Mouse (Mus musculus) neural tube, embryonic 14.5 days (tissue): Measurements from ENCODE around the gene Xpo4. TPM values are rescaled to one million over a fixed set of nuclear protein-coding genes. Genes with fewer than 3 reads are reported as not detected.
A peak's percentile ranks its signal among the peaks of the same experiment; 100 is the strongest.

Source experiments
- ATAC-seq: fragments of 200-750 bp; cut with Nextera tagmentation; 2 replicates; pipeline ENCODE4 v1.8.0; 2017; ENCODE audit warnings: low read depth, mild to moderate bottlenecking, moderate TSS enrichment, moderate library complexity
- H3K27ac ChIP-seq: fragments of 300-500 bp; sonication (generic); 2 replicates; pipeline ENCODE4 v1.5.1; 2014; ENCODE audit warnings: low read depth, mild to moderate bottlenecking, control low read depth, low read length, moderate library complexity, mixed read lengths
- H3K27me3 ChIP-seq: fragments of 300-500 bp; sonication (generic); 2 replicates; pipeline ENCODE4 v1.6.1; 2014; ENCODE audit warnings: low read length; ENCODE audit not compliant: control insufficient read depth, insufficient read depth
- H3K36me3 ChIP-seq: fragments of 300-500 bp; sonication (generic); 2 replicates; pipeline ENCODE4 v1.6.1; 2014; ENCODE audit warnings: low read length, mixed read lengths; ENCODE audit not compliant: control insufficient read depth, insufficient read depth
- H3K4me1 ChIP-seq: fragments of 300-500 bp; sonication (generic); 2 replicates; pipeline ENCODE4 v1.6.1; 2014; ENCODE audit warnings: low read length; ENCODE audit not compliant: control insufficient read depth, insufficient read depth
- H3K4me2 ChIP-seq: fragments of 300-500 bp; sonication (generic); 2 replicates; pipeline ENCODE4 v1.6.1; 2014; ENCODE audit warnings: mild to moderate bottlenecking, low read depth, low read length, control low read depth
- H3K4me3 ChIP-seq: fragments of 300-500 bp; sonication (generic); 2 replicates; pipeline ENCODE4 v1.5.1; 2014; ENCODE audit warnings: low read depth, low read length, control low read depth, mixed read lengths
- H3K9ac ChIP-seq: fragments of 300-500 bp; sonication (generic); replicated peaks from 2 replicates; pipeline ENCODE4 v1.6.1; 2014; ENCODE audit warnings: low read depth, mild to moderate bottlenecking, control low read depth, low read length, mixed read lengths
- H3K9me3 ChIP-seq: fragments of 300-500 bp; sonication (generic); 2 replicates; pipeline ENCODE4 v1.6.1; 2016; ENCODE audit warnings: low read length; ENCODE audit not compliant: control insufficient read depth
- WGBS: fragments of 180-500 bp; shearing (Covaris S2); extraction: QIAGEN DNeasy Blood & Tissue Kit; methylation state at CpG from one replicate; pipeline ENCODE4 v1.1.7; 2014; 5-methylcytosine and 5-hydroxymethylcytosine counted together
- polyA plus RNA-seq: library from polyadenylated mRNA; unstranded; fragments of >200 nt; fragmentation: Nextera tagmentation; extraction: Ambion mirVana; gene quantifications from 2 replicates; pipeline ENCODE4 v1.2.1, GENCODE M21; 2014

The Xpo4 gene
- polyA plus RNA-seq, 1 experiment from 2014 or later = 18.0 TPM

DNA sequence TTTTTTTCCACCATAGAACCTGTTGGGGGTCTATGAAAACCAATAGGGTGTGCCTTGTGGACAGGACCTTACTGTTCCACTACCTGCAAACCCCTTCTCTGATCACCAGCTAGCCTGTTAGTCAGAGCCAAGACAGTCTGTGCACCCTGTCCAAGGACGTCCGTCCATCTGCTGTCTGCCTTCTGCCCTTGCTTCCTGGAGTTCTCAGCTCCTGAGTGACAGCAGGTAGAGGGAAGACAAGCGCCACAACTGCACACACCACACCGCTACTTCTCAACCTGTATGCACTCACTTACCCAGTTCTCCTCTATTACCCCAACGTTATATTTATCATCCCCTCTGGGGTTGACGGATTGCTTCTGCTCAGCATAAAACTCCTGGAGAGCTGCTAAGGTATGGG, 99.6 kb downstream of the Xpo4 start:
- Histone ChIP-seq H3K4me2 (no peak overlapping the region), H3K36me3 (no peaks in the 10 kb centered on the region), H3K4me1 (no peaks in the 10 kb centered on the region), H3K9ac (no peak overlapping the region), H3K27me3 (no peaks in the 10 kb centered on the region), H3K9me3 (no peaks in the 10 kb centered on the region), H3K27ac (no peak overlapping the region), H3K4me3 (no peak overlapping the region)
- WGBS = 93% methylated on average over 6 of the region's 6 CpGs
- ATAC-seq = no peak

DNA sequence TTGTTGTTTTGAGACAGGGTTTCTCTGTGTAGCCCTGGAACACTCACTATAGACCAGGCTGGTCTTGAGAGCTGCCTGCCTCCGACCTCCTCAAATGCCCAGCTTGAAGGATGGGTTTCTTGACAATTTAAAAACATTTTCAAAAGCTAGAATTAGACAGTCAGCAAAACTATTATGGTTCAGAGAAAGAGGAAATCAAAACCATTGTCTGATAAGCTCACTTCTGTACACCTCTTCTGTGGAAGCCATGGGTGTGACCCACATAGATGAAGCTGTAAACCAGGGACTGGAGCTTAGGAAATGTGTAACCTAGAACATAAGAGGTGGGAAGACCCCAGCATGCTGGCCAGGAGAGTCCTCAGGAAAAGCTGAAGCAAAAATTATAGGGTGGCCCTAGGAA, 108.3 kb downstream of the Xpo4 start:
- Histone ChIP-seq H3K27ac (no peak overlapping the region), H3K4me2 (no peak overlapping the region), H3K4me1 (no peaks in the 10 kb centered on the region), H3K27me3 (no peaks in the 10 kb centered on the region), H3K9me3 (no peaks in the 10 kb centered on the region), H3K4me3 (no peak overlapping the region), H3K9ac (no peak overlapping the region), H3K36me3 (no peaks in the 10 kb centered on the region)
- ATAC-seq = no peak
- 92% methylated on average over 1 of the region's 1 CpGs for WGBS

DNA sequence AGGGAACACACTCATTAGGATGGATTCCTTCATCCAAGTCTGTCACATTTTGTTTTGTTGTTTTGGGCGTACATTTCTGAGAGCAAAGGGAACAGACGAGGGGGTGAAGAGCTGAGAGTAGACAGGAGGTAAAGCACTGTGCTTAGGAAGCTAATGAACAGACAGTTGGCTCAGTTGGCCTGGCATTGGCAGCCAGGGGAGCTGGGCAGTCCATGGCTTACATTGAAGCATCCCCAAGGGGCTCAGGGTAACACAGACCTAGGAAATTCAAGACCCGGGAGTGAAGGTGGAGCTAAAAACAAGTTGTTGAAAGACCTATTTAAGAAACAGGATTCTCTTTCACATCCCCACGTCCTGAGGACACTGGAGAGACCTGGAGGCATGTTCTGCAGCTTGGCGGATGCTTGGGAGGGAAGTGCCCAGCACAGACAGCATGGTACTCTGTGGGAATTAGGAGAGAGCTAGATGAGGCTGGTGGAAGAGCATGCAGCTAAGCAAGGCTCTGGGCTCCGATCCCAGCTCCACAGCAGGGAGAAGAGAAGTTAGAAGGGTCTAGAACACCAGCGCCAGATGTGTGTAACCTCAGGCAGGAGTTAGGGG, 109.7 kb downstream of the Xpo4 start:
- Histone ChIP-seq H3K9me3 (no peaks in the 10 kb centered on the region), H3K36me3 (no peaks in the 10 kb centered on the region), H3K27me3 (no peaks in the 10 kb centered on the region), H3K4me3 (no peak overlapping the region), H3K4me2 (no peak overlapping the region), H3K27ac (no peak overlapping the region), H3K9ac (no peak overlapping the region), H3K4me1 (no peaks in the 10 kb centered on the region)
- ATAC-seq = no peak
- WGBS = 92% methylated on average over 7 of the region's 7 CpGs

DNA sequence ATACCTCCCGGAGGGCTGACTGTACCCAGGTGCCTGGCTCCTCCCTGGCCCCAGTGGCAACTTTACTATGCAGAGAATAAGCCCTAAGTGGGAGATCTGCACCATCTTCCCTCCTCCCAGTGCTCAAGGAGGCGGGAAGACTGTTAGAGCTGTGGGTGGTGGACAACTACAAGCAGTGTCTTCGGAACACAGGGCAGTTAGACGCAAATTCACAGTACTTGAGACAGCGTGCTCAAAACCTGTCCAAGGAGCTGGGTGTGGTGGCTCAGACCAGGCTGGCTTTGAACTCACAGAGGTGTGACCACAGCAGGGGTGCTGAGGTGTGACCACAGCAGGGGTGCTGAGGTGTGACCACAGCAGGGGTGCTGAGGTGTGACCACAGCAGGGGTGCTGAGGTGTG, 110.8 kb downstream of the Xpo4 start:
- H3K4me2 ChIP-seq = no peak overlapping the region
- no peaks in the 10 kb centered on the region for H3K4me1 ChIP-seq
- WGBS = 97% methylated on average over 5 of the region's 5 CpGs
- H3K27ac ChIP-seq = no peak overlapping the region
- no peaks in the 10 kb centered on the region for H3K9me3 ChIP-seq
- no peak overlapping the region for H3K9ac ChIP-seq
- no peaks in the 10 kb centered on the region for H3K36me3 ChIP-seq
- H3K4me3 ChIP-seq = no peak overlapping the region
- no peaks in the 10 kb centered on the region for H3K27me3 ChIP-seq
- no peak for ATAC-seq

DNA sequence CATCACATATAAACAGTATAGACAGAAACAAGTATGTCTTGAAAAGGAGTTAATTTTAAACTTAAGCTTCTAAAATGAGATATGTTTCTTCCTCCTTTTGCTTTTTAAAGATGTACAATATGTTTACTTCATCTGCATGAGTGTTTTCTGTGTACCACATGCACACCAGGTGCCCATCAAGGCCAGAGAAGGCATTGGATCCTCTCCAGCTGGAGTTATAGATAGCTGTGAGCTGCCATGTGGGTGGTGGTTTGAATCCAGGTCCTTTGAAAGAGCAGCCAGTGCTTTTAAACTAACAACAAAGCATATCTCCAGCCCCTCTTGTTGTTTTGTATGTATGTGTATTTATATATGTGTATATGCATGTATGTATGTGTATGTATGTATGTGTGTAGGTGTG, 112.3 kb downstream of the Xpo4 start:
- Histone ChIP-seq H3K9me3 (no peaks in the 10 kb centered on the region), H3K27ac (no peak overlapping the region), H3K4me1 (no peaks in the 10 kb centered on the region), H3K36me3 (peaks cover 3% of the 10 kb centered on the region; the same call in 1 of the 2 replicates), H3K4me3 (no peak overlapping the region), H3K9ac (no peak overlapping the region), H3K4me2 (no peak overlapping the region), H3K27me3 (no peaks in the 10 kb centered on the region)
- ATAC-seq = no peak

DNA sequence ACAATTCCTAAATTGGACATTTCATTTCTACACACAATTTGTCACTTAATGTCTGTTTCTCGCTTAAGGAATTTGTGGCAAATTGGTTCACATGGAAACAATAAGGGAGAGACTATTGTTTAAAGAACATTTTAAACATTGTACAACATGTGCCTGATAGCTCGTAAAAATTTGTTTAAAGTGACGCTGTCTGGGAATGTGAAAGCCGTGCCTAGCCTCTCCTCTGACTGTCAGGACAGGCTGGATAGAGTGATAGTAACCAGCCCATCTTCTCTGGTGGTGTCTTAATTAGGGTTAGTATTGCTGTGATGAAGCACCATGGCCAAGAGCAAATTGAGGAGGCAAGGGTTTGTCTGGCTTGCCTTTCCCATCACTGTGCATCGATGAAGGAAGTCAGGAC, 118.2 kb downstream of the Xpo4 start:
- Histone ChIP-seq H3K9ac (no peak overlapping the region), H3K27me3 (no peaks in the 10 kb centered on the region), H3K4me2 (no peak overlapping the region), H3K36me3 (peaks cover 3% of the 10 kb centered on the region; the same call in 1 of the 2 replicates), H3K4me1 (no peaks in the 10 kb centered on the region), H3K27ac (no peak overlapping the region), H3K9me3 (no peaks in the 10 kb centered on the region), H3K4me3 (no peak overlapping the region)
- no peak for ATAC-seq
- 83% methylated on average over 5 of the region's 5 CpGs for WGBS

DNA sequence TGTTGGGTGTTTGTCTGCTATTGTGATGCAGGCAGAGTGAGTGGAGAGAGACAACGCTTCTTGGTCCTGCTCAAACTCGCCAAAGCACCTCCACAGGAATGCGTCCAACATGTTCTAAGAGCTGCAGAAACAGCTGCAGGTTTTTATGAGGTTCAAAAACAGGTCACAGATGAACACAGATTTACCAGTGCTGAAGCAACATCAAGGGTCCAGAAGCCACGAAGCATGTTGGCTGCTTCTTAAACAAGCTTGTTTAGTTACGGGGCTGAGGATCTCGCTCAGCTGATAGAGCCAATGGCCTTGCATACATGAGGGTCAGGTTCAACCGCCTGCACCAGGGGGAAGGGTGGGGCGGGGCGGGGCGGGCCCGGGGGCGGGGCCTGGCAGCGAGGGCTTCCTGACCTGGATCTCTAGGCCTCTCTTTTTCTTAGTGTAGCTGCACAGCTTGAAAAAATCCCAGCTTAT, 118.6 kb downstream of the Xpo4 start:
- Histone ChIP-seq H3K9me3 (no peaks in the 10 kb centered on the region), H3K36me3 (peaks cover 3% of the 10 kb centered on the region; the same call in 1 of the 2 replicates), H3K4me2 (no peak overlapping the region), H3K4me3 (no peak overlapping the region), H3K27me3 (no peaks in the 10 kb centered on the region), H3K4me1 (no peaks in the 10 kb centered on the region), H3K27ac (no peak overlapping the region), H3K9ac (no peak overlapping the region)
- ATAC-seq = no peak
- 31% methylated on average over 13 of the region's 13 CpGs for WGBS

DNA sequence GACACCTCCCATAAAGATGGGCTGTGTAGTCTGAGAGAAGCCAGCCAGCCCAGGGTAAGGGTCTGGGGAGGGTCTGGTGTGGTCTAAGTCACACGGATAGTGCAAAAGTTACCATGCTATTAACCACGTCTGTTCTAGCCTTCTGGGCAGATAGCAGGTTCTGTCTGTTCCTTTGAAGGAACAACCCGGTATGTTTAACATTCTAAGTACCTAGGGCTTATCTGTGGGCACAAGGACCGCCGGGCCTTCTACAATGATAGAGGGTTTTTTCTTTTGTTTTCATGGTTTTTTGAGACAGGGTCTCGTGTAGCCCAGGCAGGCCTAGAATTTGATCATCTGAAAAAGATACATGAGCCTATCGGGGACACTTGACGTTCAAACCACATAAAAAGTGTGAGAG, 119.1 kb downstream of the Xpo4 start:
- peaks cover 3% of the 10 kb centered on the region; the same call in 1 of the 2 replicates for H3K36me3 ChIP-seq
- no peak overlapping the region for H3K27ac ChIP-seq
- no peak for ATAC-seq
- no peak overlapping the region for H3K4me3 ChIP-seq
- no peak overlapping the region for H3K4me2 ChIP-seq
- no peaks in the 10 kb centered on the region for H3K9me3 ChIP-seq
- no peaks in the 10 kb centered on the region for H3K4me1 ChIP-seq
- H3K9ac ChIP-seq = no peak overlapping the region
- no peaks in the 10 kb centered on the region for H3K27me3 ChIP-seq
- 87% methylated on average over 8 of the region's 8 CpGs for WGBS

DNA sequence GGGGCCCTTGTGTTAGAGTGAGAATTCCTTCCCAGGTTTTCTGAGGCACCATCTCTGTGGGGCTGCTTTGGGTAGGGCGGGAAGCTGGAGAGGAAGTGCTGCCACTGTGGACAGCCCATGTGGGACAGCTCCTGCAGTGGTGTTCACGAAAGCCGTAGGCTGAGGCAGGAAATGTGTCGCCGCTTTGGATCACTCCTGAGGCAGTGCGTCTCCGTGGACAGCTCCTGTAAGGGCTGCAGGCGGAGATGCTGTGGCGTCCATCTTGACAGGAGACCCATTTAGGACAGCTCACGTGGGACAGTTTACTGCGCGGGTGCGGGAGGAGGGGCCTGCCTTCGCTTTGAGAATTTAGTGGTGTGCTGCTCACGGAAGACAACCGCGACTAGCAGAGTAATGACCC, 119.7 kb downstream of the Xpo4 start:
- H3K4me3 ChIP-seq = no peak overlapping the region
- ATAC-seq = 0 out of 2 replicates have a peak, but pooled peaks have one; percentile 16
- H3K9ac ChIP-seq = no peak overlapping the region
- H3K9me3 ChIP-seq = no peaks in the 10 kb centered on the region
- 82% methylated on average over 17 of the region's 17 CpGs for WGBS
- no peaks in the 10 kb centered on the region for H3K27me3 ChIP-seq
- H3K36me3 ChIP-seq = peaks cover 3% of the 10 kb centered on the region; the same call in 1 of the 2 replicates
- no peak overlapping the region for H3K27ac ChIP-seq
- H3K4me2 ChIP-seq = no peak overlapping the region
- H3K4me1 ChIP-seq = no peaks in the 10 kb centered on the region
